Mouse (Mus musculus): ENCODE results near the gene Notch3.

Gene Notch3

DNA sequence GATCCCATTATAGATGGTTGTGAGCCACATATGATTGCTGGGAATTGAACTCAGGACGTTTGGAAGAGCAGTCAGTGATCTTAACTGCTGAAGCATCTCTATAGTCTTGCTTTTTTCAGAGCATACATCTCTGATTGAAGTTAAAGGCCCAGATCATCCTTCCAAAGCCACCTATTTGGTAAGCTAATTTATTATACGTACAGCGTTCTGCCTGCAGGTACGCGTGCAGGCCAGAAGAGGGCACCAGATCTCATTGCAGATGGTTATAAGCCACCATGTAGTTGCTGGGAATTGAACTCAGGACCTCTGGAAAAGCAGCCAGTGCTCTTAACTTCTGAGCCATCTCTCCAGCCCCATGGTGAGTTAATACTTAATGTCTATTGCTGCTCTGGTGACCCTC lies 73.8 kb downstream of the Notch3 start:
- DNase-seq (ENCODE audit: low read depth, low spot score) = no peak

- DNase-seq (ENCODE audit: low read depth, low spot score) = no peak
Measured at GRCm38 (mm10) chr17:32092241-32092619, 74.4 kb downstream of the Notch3 start.

DNA sequence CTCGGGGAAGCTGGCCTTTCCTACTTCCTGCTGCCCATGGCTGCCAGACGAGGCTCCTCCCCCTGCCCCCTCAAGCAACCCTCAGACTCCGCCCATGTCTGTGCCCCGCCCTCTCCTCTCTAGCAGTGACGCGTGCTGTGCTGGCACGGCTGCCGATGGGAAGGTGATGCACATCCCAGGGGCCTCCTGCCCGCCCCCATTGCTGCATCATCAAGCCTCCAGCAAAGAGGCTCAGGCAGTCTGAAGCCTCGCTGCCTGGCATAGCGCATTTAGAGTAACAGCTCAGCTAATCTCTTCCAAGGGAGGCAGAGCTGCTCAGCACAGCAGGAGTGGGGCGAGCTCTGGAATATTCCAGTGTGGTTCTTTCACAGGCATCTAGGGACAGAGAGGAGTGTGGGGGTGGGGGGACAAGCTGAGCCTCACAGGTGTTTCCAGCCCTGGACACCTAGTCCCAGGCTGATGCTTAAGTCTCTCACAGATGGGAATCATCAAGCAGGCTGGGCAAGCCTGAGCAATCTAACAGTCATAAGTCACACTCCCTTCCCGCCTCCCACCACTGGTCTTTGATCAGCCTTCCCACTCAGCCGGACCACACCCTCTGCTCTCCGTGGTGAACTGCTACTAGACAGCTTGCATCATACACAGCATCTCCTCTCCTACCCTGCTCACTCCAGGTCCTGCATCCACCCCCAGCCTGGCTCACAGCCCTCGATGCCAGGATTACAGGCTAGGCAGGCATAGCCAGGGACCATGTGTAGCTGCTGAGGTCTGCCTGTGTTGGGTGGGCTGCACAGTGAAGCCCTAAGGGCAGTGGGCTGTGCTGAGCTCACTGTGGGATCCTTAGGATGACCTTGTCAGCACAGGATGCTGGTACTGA lies 75.0 kb downstream of the Notch3 start:
- peak; percentile 45 for DNase-seq (ENCODE audit: low read depth, low spot score)

DNA sequence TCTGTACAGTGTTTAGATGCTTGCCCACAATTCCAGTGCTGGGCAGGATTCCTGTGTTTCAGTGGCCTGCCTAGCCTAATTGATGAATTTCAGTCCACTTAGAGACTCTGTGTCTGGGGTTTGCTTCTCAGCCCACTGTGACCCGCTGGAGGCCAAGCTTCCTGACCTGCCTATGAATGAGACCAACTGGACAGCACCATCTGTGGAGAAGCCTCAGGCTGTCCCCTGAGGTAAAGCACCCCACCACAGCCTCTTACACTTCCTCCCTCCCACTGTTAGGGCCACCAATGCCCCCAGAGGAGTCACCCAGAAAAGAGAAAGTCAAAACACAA lies 75.7 kb downstream of the Notch3 start:
- no peak for DNase-seq (ENCODE audit: low read depth, low spot score)

DNA sequence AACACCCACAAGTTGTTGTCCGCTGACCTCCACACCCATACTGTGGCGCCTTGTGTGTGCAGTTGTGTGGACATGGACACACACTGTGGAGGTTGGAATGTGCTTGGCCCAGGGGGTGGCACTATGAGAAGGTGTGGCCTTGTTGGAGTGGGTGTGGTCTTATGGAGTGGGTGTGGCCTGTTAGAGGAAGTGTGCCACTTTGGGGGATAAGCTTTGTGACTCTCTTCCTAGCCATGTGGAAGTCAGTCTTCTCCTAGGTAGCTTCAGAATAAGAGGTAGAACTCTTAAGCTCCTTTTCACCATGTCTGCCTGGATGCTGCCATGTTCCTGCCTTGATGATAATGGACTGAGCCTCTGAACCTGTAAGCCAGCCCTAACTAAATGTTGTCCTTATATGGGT lies 79.6 kb downstream of the Notch3 start:
- no peak for DNase-seq (ENCODE audit: low read depth, low spot score)

DNA sequence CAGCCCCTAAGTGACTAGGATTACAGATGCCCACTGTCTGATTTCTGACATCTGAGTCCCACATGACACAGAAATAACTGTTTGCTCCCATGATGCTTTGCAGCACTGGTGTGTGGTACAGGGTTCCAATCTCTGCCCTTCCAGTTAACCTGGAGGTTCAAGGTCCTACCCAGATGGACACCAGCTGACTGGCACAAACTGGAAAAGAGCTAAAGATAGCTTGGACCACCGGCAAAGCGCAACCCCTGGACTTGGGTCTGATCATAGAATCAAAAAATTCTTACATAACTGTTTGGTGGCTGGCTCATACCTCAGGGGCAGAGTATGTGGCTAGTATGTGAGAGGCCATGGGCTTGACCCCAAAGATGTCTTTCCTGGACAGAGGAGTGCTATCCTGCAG lies 83.3 kb downstream of the Notch3 start:
- no peak for DNase-seq (ENCODE audit: low read depth, low spot score)

DNA sequence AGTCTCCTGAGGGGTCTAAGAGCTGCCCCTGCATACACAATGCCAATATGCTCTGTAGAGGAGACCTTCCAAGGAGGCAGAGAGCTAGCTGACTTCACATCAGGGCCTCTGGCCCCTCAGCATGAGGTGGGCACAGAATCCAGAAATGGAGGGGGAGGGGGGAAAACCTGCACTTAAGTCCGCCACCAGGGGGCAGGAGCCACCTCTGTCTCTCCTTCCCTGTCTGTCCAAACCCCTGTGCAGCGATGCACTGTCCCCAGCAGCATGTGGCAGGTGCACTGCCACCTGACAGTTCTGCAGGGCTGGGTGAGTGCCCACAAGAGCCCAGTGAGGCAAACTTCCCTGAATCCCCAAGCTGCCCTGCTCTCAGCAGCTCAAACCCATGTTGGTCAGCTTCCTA lies 91.5 kb downstream of the Notch3 start:
- DNase-seq (ENCODE audit: low read depth, low spot score) = no peak

DNA sequence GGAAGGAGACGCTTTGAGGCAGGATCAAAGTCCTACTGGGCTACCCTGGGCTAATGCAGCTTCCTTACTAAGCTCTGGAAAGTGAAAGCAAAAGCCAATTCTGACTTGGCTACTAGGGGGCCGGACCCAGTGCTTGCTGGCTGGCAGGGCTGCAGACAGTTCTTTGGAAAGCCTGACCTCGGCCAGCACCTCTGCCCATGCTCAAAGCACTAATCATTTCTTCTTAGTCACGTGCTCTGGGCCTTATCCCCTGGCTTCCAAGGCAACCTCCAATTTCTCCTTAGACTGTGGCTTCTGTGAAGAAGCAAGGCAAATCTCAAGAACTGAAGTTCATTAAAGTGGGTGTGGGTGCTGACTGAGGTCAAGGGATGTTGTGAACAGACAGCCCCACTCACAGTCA lies 92.0 kb downstream of the Notch3 start:
- DNase-seq (ENCODE audit: low read depth, low spot score) = no peak

DNA sequence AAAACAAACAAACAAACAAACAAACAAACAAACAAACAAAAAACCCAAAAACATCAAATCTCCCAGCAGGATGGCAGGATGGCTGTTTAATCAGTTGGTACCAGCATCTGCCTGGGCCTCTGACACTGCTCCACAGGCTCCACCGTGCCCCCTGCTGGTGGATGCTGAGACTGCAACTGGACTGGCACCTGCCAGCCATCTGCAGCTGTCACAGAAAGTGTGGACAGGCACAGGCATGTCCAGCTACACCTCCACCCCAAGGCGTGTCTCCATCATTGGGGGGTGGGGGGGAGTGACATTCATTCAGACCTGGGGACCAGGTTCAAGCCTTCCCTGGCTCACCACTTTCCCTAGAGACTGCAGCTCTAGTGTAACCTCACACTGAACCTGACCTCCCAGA lies 93.3 kb downstream of the Notch3 start:
- DNase-seq (ENCODE audit: low read depth, low spot score) = no peak

Measured in brain, embryonic 18.5 days (tissue).